Mouse (Mus musculus): ENCODE measurements around the gene Ppp3ca. TPM values are rescaled to one million over a fixed set of nuclear protein-coding genes. Genes with fewer than 3 reads are reported as not detected.

Ppp3ca gene
- polyA plus RNA-seq, 2 experiments = 3.9 to 7.4 TPM

GRCm38 (mm10) chr3:136977859-136978258 lies 307.9 kb downstream of the Ppp3ca start:
- DNase-seq (ENCODE audit: low read depth in 3 of 3, low spot score in 3 of 3) (no peak), ATAC-seq (ENCODE audit: insufficient read depth) (no peak)
- Histone ChIP-seq H3K4me3 (ENCODE audit: insufficient read depth in 1 of 2, low read depth in 2 of 2, low read length in 2 of 2) (no peak overlapping the region), H3K9ac (replicated peaks) (no peak overlapping the region), H3K27me3 (ENCODE audit: control insufficient read depth, insufficient read depth, low read length) (no peaks in the 10 kb centered on the region), H3K4me2 (ENCODE audit: low read depth) (no peak overlapping the region), H3K9me3 (ENCODE audit: control insufficient read depth, low read length) (no peaks in the 10 kb centered on the region), H3K27ac (no peak overlapping the region), H3K36me3 (replicated peaks; ENCODE audit: control insufficient read depth, insufficient read depth, low read depth) (no peaks in the 10 kb centered on the region), H3K4me1 (replicated peaks; ENCODE audit: control insufficient read depth in 2 of 2, insufficient read depth in 2 of 2, low read length in 1 of 2) (peaks cover 0 to 3% of the 10 kb centered on the region in 2 experiments; a peak in 1 of 4 replicates)
- TF ChIP-seq CTCF (IDR thresholded peaks at IDR 0.05; ENCODE audit: low read depth) = no peak
- no peak for TF ChIP-seq EP300 (IDR thresholded peaks at IDR 0.05; ENCODE audit: low read depth)
- WGBS (ENCODE audit: insufficient replicate concordance) = 30% methylated on average over 1 of the region's 1 CpGs

GRCm38 (mm10) chr3:136980915-136981588 lies 311.1 kb downstream of the Ppp3ca start:
- H3K27me3 ChIP-seq (ENCODE audit: control insufficient read depth, insufficient read depth, low read length) = no peaks in the 10 kb centered on the region
- WGBS (ENCODE audit: insufficient replicate concordance) = 51% methylated on average over 5 of the region's 5 CpGs
- H3K9me3 ChIP-seq (ENCODE audit: control insufficient read depth, low read length) = no peaks in the 10 kb centered on the region
- DNase-seq (ENCODE audit: low read depth in 3 of 3, low spot score in 3 of 3) (no peak), ATAC-seq (ENCODE audit: insufficient read depth) (no peak)
- peaks cover 0 to 3% of the 10 kb centered on the region in 2 experiments; a peak in 1 of 4 replicates for H3K4me1 ChIP-seq (replicated peaks; ENCODE audit: control insufficient read depth in 2 of 2, insufficient read depth in 2 of 2, low read length in 1 of 2)
- no peak overlapping the region for H3K4me2 ChIP-seq (ENCODE audit: low read depth)
- H3K4me3 ChIP-seq (ENCODE audit: insufficient read depth in 1 of 2, low read depth in 2 of 2, low read length in 2 of 2) = no peak overlapping the region
- no peaks in the 10 kb centered on the region for H3K36me3 ChIP-seq (replicated peaks; ENCODE audit: control insufficient read depth, insufficient read depth, low read depth)
- no peak overlapping the region for H3K9ac ChIP-seq (replicated peaks)
- no peak overlapping the region for H3K27ac ChIP-seq
- TF ChIP-seq CTCF (IDR thresholded peaks at IDR 0.05; ENCODE audit: low read depth) = no peak
- TF ChIP-seq EP300 (IDR thresholded peaks at IDR 0.05; ENCODE audit: low read depth) = no peak

DNA sequence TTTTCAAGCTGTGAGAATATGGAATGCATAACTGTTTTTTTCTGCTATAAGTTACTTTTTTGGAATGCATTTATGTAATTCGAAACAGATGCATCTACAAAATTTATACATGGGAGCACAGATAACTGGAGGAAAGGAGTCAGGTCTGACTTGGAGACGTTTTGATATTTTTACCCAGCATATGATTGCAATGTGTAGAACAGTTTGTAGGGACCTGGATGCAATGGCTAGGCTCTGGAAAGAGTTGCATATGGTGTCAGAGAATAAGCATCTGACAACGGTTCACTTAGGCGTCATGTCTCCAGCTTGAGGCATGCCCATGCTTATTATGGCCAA lies 311.6 kb downstream of the Ppp3ca start:
- H3K9ac ChIP-seq (replicated peaks) = no peak overlapping the region
- H3K27ac ChIP-seq = no peak overlapping the region
- 71% methylated on average over 4 of the region's 4 CpGs for WGBS (ENCODE audit: insufficient replicate concordance)
- H3K27me3 ChIP-seq (ENCODE audit: control insufficient read depth, insufficient read depth, low read length) = no peaks in the 10 kb centered on the region
- no peak for TF ChIP-seq CTCF (IDR thresholded peaks at IDR 0.05; ENCODE audit: low read depth)
- no peak for TF ChIP-seq EP300 (IDR thresholded peaks at IDR 0.05; ENCODE audit: low read depth)
- H3K4me1 ChIP-seq (replicated peaks; ENCODE audit: control insufficient read depth in 2 of 2, insufficient read depth in 2 of 2, low read length in 1 of 2) = peaks cover 0 to 3% of the 10 kb centered on the region in 2 experiments; a peak in 1 of 4 replicates
- no peaks in the 10 kb centered on the region for H3K36me3 ChIP-seq (replicated peaks; ENCODE audit: control insufficient read depth, insufficient read depth, low read depth)
- no peak overlapping the region for H3K4me3 ChIP-seq (ENCODE audit: insufficient read depth in 1 of 2, low read depth in 2 of 2, low read length in 2 of 2)
- no peak for DNase-seq (ENCODE audit: low read depth in 3 of 3, low spot score in 3 of 3)
- no peaks in the 10 kb centered on the region for H3K9me3 ChIP-seq (ENCODE audit: control insufficient read depth, low read length)
- no peak for ATAC-seq (ENCODE audit: insufficient read depth)
- H3K4me2 ChIP-seq (ENCODE audit: low read depth) = no peak overlapping the region

GRCm38 (mm10) chr3:136982021-136982420 lies 312.1 kb downstream of the Ppp3ca start:
- Histone ChIP-seq H3K9me3 (ENCODE audit: control insufficient read depth, low read length) (no peaks in the 10 kb centered on the region), H3K4me2 (ENCODE audit: low read depth) (no peak overlapping the region), H3K9ac (replicated peaks) (no peak overlapping the region), H3K4me3 (ENCODE audit: insufficient read depth in 1 of 2, low read depth in 2 of 2, low read length in 2 of 2) (no peak overlapping the region), H3K27me3 (ENCODE audit: control insufficient read depth, insufficient read depth, low read length) (no peaks in the 10 kb centered on the region), H3K4me1 (replicated peaks; ENCODE audit: control insufficient read depth in 2 of 2, insufficient read depth in 2 of 2, low read length in 1 of 2) (peaks cover 0 to 3% of the 10 kb centered on the region in 2 experiments; a peak in 1 of 4 replicates), H3K36me3 (replicated peaks; ENCODE audit: control insufficient read depth, insufficient read depth, low read depth) (no peaks in the 10 kb centered on the region), H3K27ac (no peak overlapping the region)
- no peak for TF ChIP-seq CTCF (IDR thresholded peaks at IDR 0.05; ENCODE audit: low read depth)
- no peak for TF ChIP-seq EP300 (IDR thresholded peaks at IDR 0.05; ENCODE audit: low read depth)
- DNase-seq (ENCODE audit: low read depth in 3 of 3, low spot score in 3 of 3) (peak in 1 of 3 experiments; percentile 1), ATAC-seq (ENCODE audit: insufficient read depth) (no peak)
- 72% methylated on average over 11 of the region's 11 CpGs for WGBS (ENCODE audit: insufficient replicate concordance)

DNA sequence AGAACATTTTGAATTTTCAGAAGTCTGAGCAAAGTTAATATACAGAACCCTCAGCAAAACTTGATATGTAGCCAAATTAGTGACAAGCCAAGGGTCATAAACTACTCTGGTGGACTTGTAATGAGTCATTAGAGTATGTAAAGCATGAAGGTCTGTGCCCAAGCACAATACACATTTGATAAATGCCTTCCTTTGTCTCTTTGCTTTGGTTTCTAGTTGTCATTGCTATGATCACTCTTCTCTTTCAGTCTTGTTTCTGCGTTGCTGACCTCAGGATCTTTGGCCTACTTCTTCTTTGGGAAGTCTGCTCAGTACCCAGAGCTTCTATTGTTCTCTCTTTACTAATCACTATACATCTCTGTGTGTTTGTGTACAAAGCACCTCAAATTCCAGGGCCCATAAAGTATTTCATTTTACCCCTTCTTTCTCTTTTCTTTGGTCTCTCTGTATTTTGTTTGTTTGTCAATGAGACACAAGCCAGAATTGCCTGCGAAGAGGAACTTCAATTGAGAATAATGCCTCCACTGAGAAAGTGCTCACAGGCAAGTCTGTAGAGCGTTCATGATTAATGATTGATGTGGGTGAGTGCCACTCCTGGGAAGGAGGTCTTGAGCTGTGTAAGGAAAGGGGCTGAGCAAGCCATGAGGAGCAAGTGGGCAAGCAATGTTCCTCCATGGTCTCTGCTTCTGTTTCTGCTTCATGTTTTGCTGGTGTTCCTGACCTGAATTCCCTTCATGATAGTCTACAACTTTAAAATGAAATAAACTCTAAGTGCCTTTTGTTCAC lies 316.4 kb downstream of the Ppp3ca start:
- Histone ChIP-seq H3K9me3 (ENCODE audit: control insufficient read depth, low read length) (no peaks in the 10 kb centered on the region), H3K27me3 (ENCODE audit: control insufficient read depth, insufficient read depth, low read length) (no peaks in the 10 kb centered on the region), H3K4me1 (replicated peaks; ENCODE audit: control insufficient read depth in 2 of 2, insufficient read depth in 2 of 2, low read length in 1 of 2) (peaks cover 0 to 3% of the 10 kb centered on the region in 2 experiments; a peak in 1 of 4 replicates), H3K9ac (replicated peaks) (no peak overlapping the region), H3K27ac (no peak overlapping the region), H3K36me3 (replicated peaks; ENCODE audit: control insufficient read depth, insufficient read depth, low read depth) (no peaks in the 10 kb centered on the region), H3K4me3 (ENCODE audit: insufficient read depth in 1 of 2, low read depth in 2 of 2, low read length in 2 of 2) (no peak overlapping the region), H3K4me2 (ENCODE audit: low read depth) (no peak overlapping the region)
- 41% methylated on average over 3 of the region's 3 CpGs for WGBS (ENCODE audit: insufficient replicate concordance)
- DNase-seq (ENCODE audit: low read depth in 3 of 3, low spot score in 3 of 3) (no peak), ATAC-seq (ENCODE audit: insufficient read depth) (no peak)
- no peak for TF ChIP-seq EP300 (IDR thresholded peaks at IDR 0.05; ENCODE audit: low read depth)
- TF ChIP-seq CTCF (IDR thresholded peaks at IDR 0.05; ENCODE audit: low read depth) = no peak

Small RNA genes within 50 kb of the gene (microRNA-seq; reads per million reads assigned to microRNA genes)
- not detected for gene Gm44327

Measured in liver, embryonic 14.5 days (tissue).